Mouse (Mus musculus): ENCODE data around the gene Repin1. TPM values are rescaled to one million over a fixed set of nuclear protein-coding genes. Genes with fewer than 3 reads are reported as not detected.
A peak's percentile ranks its signal among the peaks of the same experiment; 100 is the strongest.

Gene Repin1
- total RNA-seq, 2 experiments from 2014 or later = 40.4 to 46.9 TPM

- no peak for DNase-seq (ENCODE audit: extremely low spot score in 1 of 2, low spot score in 1 of 2)
Observed at GRCm38 (mm10) chr6:48578736-48579135, 14.9 kb upstream of the Repin1 start.

- DNase-seq (ENCODE audit: extremely low spot score in 1 of 2, low spot score in 1 of 2) = no peak
Observed at GRCm38 (mm10) chr6:48579215-48579648, 14.5 kb upstream of the Repin1 start.

GRCm38 (mm10) chr6:48581257-48581656, 12.4 kb upstream of the Repin1 start:
- no peak for DNase-seq (ENCODE audit: extremely low spot score in 1 of 2, low spot score in 1 of 2)

GRCm38 (mm10) chr6:48582037-48582436, 11.6 kb upstream of the Repin1 start:
- peak in 1 of 2 experiments; percentile 43 for DNase-seq (ENCODE audit: extremely low spot score in 1 of 2, low spot score in 1 of 2)

- no peak for DNase-seq (ENCODE audit: extremely low spot score in 1 of 2, low spot score in 1 of 2)
Observed at GRCm38 (mm10) chr6:48589194-48589750, 4.4 kb upstream of the Repin1 start, which contains the start of gene Gm45021. TSS of gene Gm45021 (plus strand) at chr6:48589610.

- DNase-seq (ENCODE audit: extremely low spot score in 1 of 2, low spot score in 1 of 2) = no peak
Observed at GRCm38 (mm10) chr6:48591221-48591845, 2.4 kb upstream of the Repin1 start.

GRCm38 (mm10) chr6:48591871-48592270, 1.8 kb upstream of the Repin1 start:
- DNase-seq (ENCODE audit: extremely low spot score in 1 of 2, low spot score in 1 of 2) = no peak

- no peak for DNase-seq (ENCODE audit: extremely low spot score in 1 of 2, low spot score in 1 of 2)
Observed at GRCm38 (mm10) chr6:48594043-48594738, 508 bp downstream of the Repin1 start.

GRCm38 (mm10) chr6:48595278-48595677, 1.6 kb downstream of the Repin1 start:
- no peak for DNase-seq (ENCODE audit: extremely low spot score in 1 of 2, low spot score in 1 of 2)

GRCm38 (mm10) chr6:48596545-48597232, 3.0 kb downstream of the Repin1 start:
- no peak for DNase-seq (ENCODE audit: extremely low spot score in 1 of 2, low spot score in 1 of 2)

- no peak for DNase-seq (ENCODE audit: extremely low spot score in 1 of 2, low spot score in 1 of 2)
Observed at GRCm38 (mm10) chr6:48597233-48597625, 3.5 kb downstream of the Repin1 start.

GRCm38 (mm10) chr6:48600594-48600993, 6.9 kb downstream of the Repin1 start:
- DNase-seq (ENCODE audit: extremely low spot score in 1 of 2, low spot score in 1 of 2) = no peak

- peak; percentile 88 to 94 for DNase-seq (ENCODE audit: extremely low spot score in 1 of 2, low spot score in 1 of 2)
Observed at GRCm38 (mm10) chr6:48601271-48602079, 7.8 kb downstream of the Repin1 start, which contains the start of gene Zfp775. TSS of gene Zfp775 (plus strand) at chr6:48602063.

GRCm38 (mm10) chr6:48602080-48602741, 8.5 kb downstream of the Repin1 start:
- DNase-seq (ENCODE audit: extremely low spot score in 1 of 2, low spot score in 1 of 2) = peak in 1 of 2 experiments; percentile 47

- DNase-seq (ENCODE audit: extremely low spot score in 1 of 2, low spot score in 1 of 2) = no peak
Observed at GRCm38 (mm10) chr6:48608124-48608523, 14.4 kb downstream of the Repin1 start.

- no peak for DNase-seq (ENCODE audit: extremely low spot score in 1 of 2, low spot score in 1 of 2)
Observed at GRCm38 (mm10) chr6:48609512-48609911, 15.8 kb downstream of the Repin1 start.

GRCm38 (mm10) chr6:48610657-48611056, 17.0 kb downstream of the Repin1 start:
- no peak for DNase-seq (ENCODE audit: extremely low spot score in 1 of 2, low spot score in 1 of 2)

GRCm38 (mm10) chr6:48613464-48613863, 19.8 kb downstream of the Repin1 start:
- DNase-seq (ENCODE audit: extremely low spot score in 1 of 2, low spot score in 1 of 2) = no peak

- DNase-seq (ENCODE audit: extremely low spot score in 1 of 2, low spot score in 1 of 2) = no peak
Observed at GRCm38 (mm10) chr6:48614756-48615155, 21.1 kb downstream of the Repin1 start.

GRCm38 (mm10) chr6:48620031-48620430, 26.3 kb downstream of the Repin1 start:
- DNase-seq (ENCODE audit: extremely low spot score in 1 of 2, low spot score in 1 of 2) = no peak

Measured in layer of hippocampus, postnatal 25 days (tissue).